In genomic region chr13:34133326-34134071, GRCm38 (mm10) we compare ENCODE assay signal across 8 mouse cellular contexts. TPM values are rescaled to one million over a fixed set of nuclear protein-coding genes. Genes with fewer than 3 reads are reported as not detected.
DNase-seq lines count a peak whose midpoint lies in the region; ATAC-seq and TF ChIP-seq lines count a peak whose summit lies in the region.

No protein-coding gene starts in this region.

- H3K9me3 ChIP-seq in hindbrain, embryonic 11.5 days (ENCODE audit: control insufficient read depth, low read length), result no peaks in the 10 kb centered on the region
- H3K9me3 ChIP-seq in midbrain, postnatal 0 days (ENCODE audit: low read length), result no peaks in the 10 kb centered on the region

- peak overlapping the region; percentile 60 for H3K4me2 ChIP-seq in hindbrain, embryonic 11.5 days (replicated peaks; ENCODE audit: low read depth, low read length)
- H3K4me2 ChIP-seq in midbrain, postnatal 0 days (ENCODE audit: low read depth, low read length, poor library complexity, severe bottlenecking), result peak overlapping the region; percentile 86

- 6% methylated on average over 15 of the region's 15 CpGs for WGBS in hindbrain, embryonic 11.5 days
- WGBS in midbrain, postnatal 0 days, result 4% methylated on average over 15 of the region's 15 CpGs

- ATAC-seq in hindbrain, embryonic 11.5 days (ENCODE audit: low FRiP score), result peak; percentile 9
- ATAC-seq in midbrain, postnatal 0 days (ENCODE audit: low FRiP score), result no peak

- TF ChIP-seq CTCF in layer of hippocampus, adult 2 months (conservative IDR thresholded peaks at IDR 0.05), result no peak
- no peak for TF ChIP-seq CTCF in midbrain, postnatal 0 days (IDR thresholded peaks at IDR 0.05)

- H3K27me3 ChIP-seq in hindbrain, embryonic 11.5 days (ENCODE audit: control insufficient read depth, insufficient read depth, low read length), result no peaks in the 10 kb centered on the region
- no peaks in the 10 kb centered on the region for H3K27me3 ChIP-seq in midbrain, postnatal 0 days (ENCODE audit: insufficient read depth, low read length)

- peak overlapping the region; percentile 47 for H3K4me3 ChIP-seq in layer of hippocampus, adult 2 months
- H3K4me3 ChIP-seq in hindbrain, embryonic 11.5 days (ENCODE audit: low read depth, low read length), result peak overlapping the region; percentile 63
- peak overlapping the region; percentile 69 for H3K4me3 ChIP-seq in midbrain, postnatal 0 days (ENCODE audit: low read depth, low read length)

- H3K4me1 ChIP-seq in hindbrain, embryonic 11.5 days (replicated peaks; ENCODE audit: control insufficient read depth, insufficient read depth, low read length), result peaks cover 12% of the 10 kb centered on the region
- peaks cover 11% of the 10 kb centered on the region; the same call in 1 of the 2 replicates for H3K4me1 ChIP-seq in midbrain, postnatal 0 days (ENCODE audit: insufficient read depth, low read length)

- peak overlapping the region; percentile 95 for H3K27ac ChIP-seq in layer of hippocampus, adult 2 months
- H3K27ac ChIP-seq in hindbrain, embryonic 11.5 days (ENCODE audit: low read depth, low read length), result peak overlapping the region; percentile 100
- peak overlapping the region; percentile 100 for H3K27ac ChIP-seq in midbrain, postnatal 0 days (ENCODE audit: low read depth, low read length)

- H3K36me3 ChIP-seq in hindbrain, embryonic 11.5 days (ENCODE audit: control insufficient read depth, insufficient read depth, low read length), result no peaks in the 10 kb centered on the region
- 0 out of 2 replicates have a peak, but pooled peaks cover 3% of the 10 kb centered on the region for H3K36me3 ChIP-seq in midbrain, postnatal 0 days (ENCODE audit: insufficient read depth, low read length)

- peak in 1 of 2 experiments; percentile 16 for DNase-seq in layer of hippocampus, adult 2 months (ENCODE audit: low spot score in 2 of 2)
- no peak for DNase-seq in layer of hippocampus, adult 9-11 months
- DNase-seq in embryo, embryonic 11.5 days (ENCODE audit: low read depth, low spot score), result peak; percentile 32
- peak; percentile 79 for DNase-seq in hindbrain, embryonic 11.5 days (ENCODE audit: low spot score)
- DNase-seq in midbrain, postnatal 0 days (ENCODE audit: low spot score), result peak; percentile 79
- DNase-seq in spleen, postnatal 36 days (ENCODE audit: low spot score in 2 of 2), result no peak
- DNase-seq in spleen, postnatal 14 days (ENCODE audit: low spot score in 2 of 2), result no peak
- DNase-seq in ovary, postnatal 36 days (ENCODE audit: low spot score), result no peak

- peak overlapping the region; percentile 81 for H3K9ac ChIP-seq in hindbrain, embryonic 11.5 days (ENCODE audit: low read depth, low read length)
- peak overlapping the region; percentile 92 for H3K9ac ChIP-seq in midbrain, postnatal 0 days (replicated peaks; ENCODE audit: low read length, poor library complexity, severe bottlenecking)

RNA-seq across cellular contexts. Expression of gene Tubb2b, which starts 3.2 kb away (rescaled TPM):
- 100 to 1,000 TPM; 227 to 233 TPM for total RNA-seq in layer of hippocampus, adult 2 months (2021)
- 318 and 341 TPM in 2 replicates for polyA plus RNA-seq in hindbrain, embryonic 11.5 days (2014; fragmentation: Nextera tagmentation; extraction: Ambion mirVana)
- 4,904 and 4,995 TPM in 2 replicates for total RNA-seq in midbrain, postnatal 0 days (2014; rRNA removed)
- 937 and 994 TPM in 2 replicates for polyA plus RNA-seq in midbrain, postnatal 0 days (2015; fragmentation: Nextera tagmentation; extraction: Ambion mirVana)

RNA-seq across cellular contexts. Expression of gene Psmg4, which starts 29.3 kb away (rescaled TPM):
- 10 to 100 TPM; 23.7 to 23.9 TPM for total RNA-seq in layer of hippocampus, adult 2 months (2021)
- polyA plus RNA-seq in hindbrain, embryonic 11.5 days (2014; fragmentation: Nextera tagmentation; extraction: Ambion mirVana), result 92.0 and 95.8 TPM in 2 replicates
- total RNA-seq in midbrain, postnatal 0 days (2014; rRNA removed), result 36.5 and 99.5 TPM in 2 replicates
- polyA plus RNA-seq in midbrain, postnatal 0 days (2015; fragmentation: Nextera tagmentation; extraction: Ambion mirVana), result 82.0 and 87.7 TPM in 2 replicates

RNA-seq across cellular contexts. Expression of gene Tubb2a, which starts 55.7 kb away (rescaled TPM):
- 1,000 to 10,000 TPM in 1 of 2 experiments, 100 to 1,000 TPM in 1; 962 to 1,047 TPM for total RNA-seq in layer of hippocampus, adult 2 months (2021)
- polyA plus RNA-seq in hindbrain, embryonic 11.5 days (2014; fragmentation: Nextera tagmentation; extraction: Ambion mirVana), result 422 and 447 TPM in 2 replicates
- total RNA-seq in midbrain, postnatal 0 days (2014; rRNA removed), result 5,907 and 6,629 TPM in 2 replicates
- polyA plus RNA-seq in midbrain, postnatal 0 days (2015; fragmentation: Nextera tagmentation; extraction: Ambion mirVana), result 4,276 and 4,687 TPM in 2 replicates

Comparison
In these comparisons a context has a peak if more than half of its experiments do, and no peak if none do; other contexts are left out.
1. DNase-seq: peak in embryo, embryonic 11.5 days (single experiment), hindbrain, embryonic 11.5 days (single experiment) and midbrain, postnatal 0 days (single experiment); none in layer of hippocampus, adult 9-11 months (single experiment), spleen, postnatal 36 days (0 of 2), spleen, postnatal 14 days (0 of 2) and ovary, postnatal 36 days (single experiment).
2. RNA of gene Tubb2b, which starts 3.2 kb away (total RNA-seq): 4,904 to 4,995 TPM in midbrain, postnatal 0 days; 227 to 233 TPM in layer of hippocampus, adult 2 months; every median in the first group is over 10 times any median in the second.
3. Peak in every context shown above with its lines, with median percentiles within 50 percentile points of each other: H3K27ac ChIP-seq and H3K4me3 ChIP-seq.